Mouse (Mus musculus) myocyte (in vitro differentiated cells): ENCODE measurements around the gene Kif28. TPM values are rescaled to one million over a fixed set of nuclear protein-coding genes. Genes with fewer than 3 reads are reported as not detected.
A peak's percentile ranks its signal among the peaks of the same experiment; 100 is the strongest.

Experiments
- H3K27me3 ChIP-seq: one replicate; pipeline ENCODE4 v1.6.1; 2011; ENCODE audit not compliant: control insufficient read depth, insufficient read depth, insufficient read length
- H3K36me3 ChIP-seq: one replicate; pipeline ENCODE4 v1.6.1; 2011; ENCODE audit not compliant: control insufficient read depth, insufficient read depth
- H3K4me2 ChIP-seq: one replicate; pipeline ENCODE4 v1.6.1; 2011; ENCODE audit warnings: low read depth, control low read depth
- H3K4me3 ChIP-seq: one replicate; pipeline ENCODE4 v1.5.1; 2011; ENCODE audit warnings: mild to moderate bottlenecking, control low read depth, moderate library complexity
- H3K79me2 ChIP-seq: one replicate; pipeline ENCODE4 v1.6.1; 2011; ENCODE audit not compliant: control insufficient read depth, insufficient read depth
- H3ac ChIP-seq: one replicate; pipeline ENCODE4 v1.6.1; 2011; ENCODE audit not compliant: control insufficient read depth, insufficient read length
- CEBPB ChIP-seq: IDR thresholded peaks from 2 replicates; pipeline ENCODE4 v1.6.1; 2011; ENCODE audit warnings: mild to moderate bottlenecking, moderate library complexity; ENCODE audit not compliant: poor library complexity, insufficient read depth, severe bottlenecking
- E2F4 ChIP-seq: IDR thresholded peaks from one replicate; pipeline ENCODE4 v1.6.1; 2011; ENCODE audit warnings: mild to moderate bottlenecking, control low read depth, moderate library complexity; ENCODE audit not compliant: insufficient read depth
- MAX ChIP-seq: IDR thresholded peaks from one replicate; pipeline ENCODE4 v1.6.1; 2011; ENCODE audit warnings: low read depth, mild to moderate bottlenecking, control low read depth
- MYOD1 ChIP-seq, 3 experiments: IDR thresholded peaks; one replicate each; pipeline ENCODE4 v1.6.1; 2011; ENCODE audit warnings: control low read depth in 2 of 3, low read depth in 2 of 3, mild to moderate bottlenecking in 2 of 3, moderate library complexity in 1 of 3; ENCODE audit not compliant: insufficient read length in 2 of 3, control insufficient read depth in 1 of 3
- MYOG ChIP-seq, 3 experiments: IDR thresholded peaks; one replicate each; pipeline ENCODE4 v1.6.1; 2011; ENCODE audit warnings: control low read depth in 2 of 3, low read depth in 2 of 3, mild to moderate bottlenecking in 2 of 3; ENCODE audit not compliant: insufficient read length in 2 of 3, control insufficient read depth in 1 of 3, insufficient read depth in 1 of 3
- POLR2A ChIP-seq: IDR thresholded peaks from one replicate; pipeline ENCODE4 v1.6.1; 2011; ENCODE audit warnings: low read depth, mild to moderate bottlenecking, control low read depth, moderate library complexity; ENCODE audit not compliant: insufficient read length
- POLR2AphosphoS2 ChIP-seq: IDR thresholded peaks from one replicate; pipeline ENCODE4 v1.6.1; 2011; ENCODE audit warnings: low read depth, control low read depth; ENCODE audit not compliant: insufficient read length
- REST ChIP-seq: IDR thresholded peaks from one replicate; pipeline ENCODE4 v1.6.1; 2011; ENCODE audit warnings: mild to moderate bottlenecking, control low read depth, moderate library complexity; ENCODE audit not compliant: insufficient read depth, insufficient read length
- SRF ChIP-seq: IDR thresholded peaks from one replicate; pipeline ENCODE4 v1.6.1; 2011; ENCODE audit warnings: low read depth; ENCODE audit not compliant: control insufficient read depth, insufficient read length
- TCF12 ChIP-seq: IDR thresholded peaks from one replicate; pipeline ENCODE4 v1.6.1; 2011; ENCODE audit warnings: mild to moderate bottlenecking, control low read depth; ENCODE audit not compliant: poor library complexity, insufficient read depth, severe bottlenecking
- TCF3 ChIP-seq: IDR thresholded peaks from one replicate; pipeline ENCODE4 v1.6.1; 2011; ENCODE audit warnings: low read depth, control low read depth; ENCODE audit not compliant: insufficient read length
- USF1 ChIP-seq: IDR thresholded peaks from one replicate; pipeline ENCODE4 v1.6.1; 2011; ENCODE audit warnings: low read depth, mild to moderate bottlenecking, control low read depth, moderate library complexity
- polyA plus RNA-seq: library from polyadenylated mRNA; unstranded; fragments of >200 nt; fragmentation: generic; extraction: Trizol; gene quantifications from one replicate; pipeline ENCODE4 v1.2.1, GENCODE M21; 2012; ENCODE audit warnings: missing spikeins

Gene Kif28
- polyA plus RNA-seq, 1 experiment = 0.06 TPM

GRCm38 (mm10) chr1:179645980-179646268 lies 99.1 kb downstream of the Kif28 start:
- no peaks in the 10 kb centered on the region for H3K79me2 ChIP-seq
- no peak overlapping the region for H3ac ChIP-seq
- TF ChIP-seq POLR2A = no peak
- TF ChIP-seq MYOD1 (IDR thresholded peaks at IDR 0.05; ENCODE audit: control insufficient read depth in 1 of 3, insufficient read length in 2 of 3, low read depth in 2 of 3) = no peak
- TF ChIP-seq USF1 = no peak
- no peak for TF ChIP-seq REST
- no peak for TF ChIP-seq POLR2AphosphoS2
- TF ChIP-seq MAX = no peak
- no peak for TF ChIP-seq TCF3
- no peak for TF ChIP-seq E2F4
- TF ChIP-seq CEBPB = no peak
- TF ChIP-seq MYOG (IDR thresholded peaks at IDR 0.05; ENCODE audit: control insufficient read depth in 1 of 3, insufficient read depth in 1 of 3, insufficient read length in 2 of 3, low read depth in 2 of 3) = no peak
- TF ChIP-seq SRF = no peak
- no peak for TF ChIP-seq TCF12
- H3K4me3 ChIP-seq = no peak overlapping the region
- H3K36me3 ChIP-seq = no peaks in the 10 kb centered on the region
- H3K4me2 ChIP-seq = peak overlapping the region; percentile 68
- peaks cover 13% of the 10 kb centered on the region for H3K27me3 ChIP-seq

Other genes starting within 250 kb of the Kif28 start
- gene Smyd3, start 227.2 kb downstream of the Kif28 start, polyA plus RNA-seq = 22.7 TPM
- gene Tfb2m, start 199.0 kb downstream of the Kif28 start, polyA plus RNA-seq = 14.2 TPM
- 14.0 TPM for gene Cnst, start 198.9 kb downstream of the Kif28 start, polyA plus RNA-seq
- gene Sccpdh, start 77.1 kb downstream of the Kif28 start, polyA plus RNA-seq = 43.0 TPM
- 0.04 TPM for gene Gm10518, start 58.1 kb upstream of the Kif28 start, polyA plus RNA-seq
- gene Ahctf1, start 58.4 kb upstream of the Kif28 start, polyA plus RNA-seq = 6.6 TPM
- gene Cdc42bpa, start 215.2 kb upstream of the Kif28 start, polyA plus RNA-seq = 14.3 TPM